Mouse (Mus musculus) bone marrow macrophage, adult 2 months (primary cell): Measurements from ENCODE around the gene Cerk.
"Not testable (repeated sequence)": the region's sequence is repeated elsewhere in the genome, so short reads cannot be mapped to it uniquely, and the experiment has no call there.

Source experiments
- CTCF ChIP-seq: IDR thresholded peaks from 2 replicates; pipeline ENCODE4 v1.5.1; 2012; ENCODE audit warnings: low read depth, mild to moderate bottlenecking, low read length, moderate library complexity
- POLR2A ChIP-seq: IDR thresholded peaks from 2 replicates; pipeline ENCODE4 v1.6.1; 2012; ENCODE audit warnings: mild to moderate bottlenecking, low read depth, low read length, borderline replicate concordance

- TF ChIP-seq CTCF, POLR2A: not testable (repeated sequence)
Measured at GRCm38 (mm10) chr15:86216641-86217040, 30.7 kb upstream of the Cerk start.
